Mouse (Mus musculus): ENCODE results near the gene Spats2. TPM values are rescaled to one million over a fixed set of nuclear protein-coding genes. Genes with fewer than 3 reads are reported as not detected.

Spats2 gene
- total RNA-seq, 2 experiments from 2014 or later = 34.4 to 36.4 TPM

GRCm38 (mm10) chr15:99213183-99213582, 87.5 kb downstream of the Spats2 start:
- intact Hi-C loops (cut with DNase I) = no loop called here
- no peak for DNase-seq (ENCODE audit: extremely low spot score in 1 of 2, low spot score in 2 of 2)

GRCm38 (mm10) chr15:99214941-99215340, 89.2 kb downstream of the Spats2 start:
- intact Hi-C loops (cut with DNase I) = no loop called here
- DNase-seq (ENCODE audit: extremely low spot score in 1 of 2, low spot score in 2 of 2) = no peak

GRCm38 (mm10) chr15:99215741-99216463, 90.2 kb downstream of the Spats2 start:
- intact Hi-C loops (cut with DNase I) = no loop called here

GRCm38 (mm10) chr15:99217630-99218029, 91.9 kb downstream of the Spats2 start:
- no peak for DNase-seq (ENCODE audit: extremely low spot score in 1 of 2, low spot score in 2 of 2)
- intact Hi-C loops (cut with DNase I) = no loop called here

More at GRCm38 (mm10) chr15:99215741-99216463, 90.2 kb downstream of the Spats2 start:
- DNase-seq (ENCODE audit: extremely low spot score in 1 of 2, low spot score in 2 of 2) = no peak

- intact Hi-C loops (cut with DNase I) = no loop called here
- no peak for DNase-seq (ENCODE audit: extremely low spot score in 1 of 2, low spot score in 2 of 2)
Measured at GRCm38 (mm10) chr15:99221315-99221952, 95.7 kb downstream of the Spats2 start.

- intact Hi-C loops (cut with DNase I) = no loop called here
- no peak for DNase-seq (ENCODE audit: extremely low spot score in 1 of 2, low spot score in 2 of 2)
Measured at GRCm38 (mm10) chr15:99222794-99223584, 97.3 kb downstream of the Spats2 start.

- intact Hi-C loops (cut with DNase I) = no loop called here
- DNase-seq (ENCODE audit: extremely low spot score in 1 of 2, low spot score in 2 of 2) = peak in 1 of 2 experiments; percentile 70
Measured at GRCm38 (mm10) chr15:99223585-99224207, 98.0 kb downstream of the Spats2 start.

GRCm38 (mm10) chr15:99224208-99224911, 98.6 kb downstream of the Spats2 start, which contains the start of gene Kcnh3:
Kcnh3 (plus strand) TSS chr15:99224861.
- intact Hi-C loops (cut with DNase I) = no loop called here
- peak; percentile 74 to 83 for DNase-seq (ENCODE audit: extremely low spot score in 1 of 2, low spot score in 2 of 2)

GRCm38 (mm10) chr15:99225081-99225810, 99.5 kb downstream of the Spats2 start:
- intact Hi-C loops (cut with DNase I) = no loop called here
- peak; percentile 56 to 71 for DNase-seq (ENCODE audit: extremely low spot score in 1 of 2, low spot score in 2 of 2)

GRCm38 (mm10) chr15:99226090-99226489, 100.4 kb downstream of the Spats2 start:
- no peak for DNase-seq (ENCODE audit: extremely low spot score in 1 of 2, low spot score in 2 of 2)
- intact Hi-C loops (cut with DNase I) = no loop called here

- intact Hi-C loops (cut with DNase I) = no loop called here
- DNase-seq (ENCODE audit: extremely low spot score in 1 of 2, low spot score in 2 of 2) = no peak
Measured at GRCm38 (mm10) chr15:99231998-99232397, 106.3 kb downstream of the Spats2 start.

- intact Hi-C loops (cut with DNase I) = no loop called here
- no peak for DNase-seq (ENCODE audit: extremely low spot score in 1 of 2, low spot score in 2 of 2)
Measured at GRCm38 (mm10) chr15:99233719-99234118, 108.0 kb downstream of the Spats2 start.

- intact Hi-C loops (cut with DNase I) = no loop called here
- DNase-seq (ENCODE audit: extremely low spot score in 1 of 2, low spot score in 2 of 2) = no peak
Measured at GRCm38 (mm10) chr15:99234326-99235010, 108.8 kb downstream of the Spats2 start.

GRCm38 (mm10) chr15:99238006-99238405, 112.3 kb downstream of the Spats2 start:
- no peak for DNase-seq (ENCODE audit: extremely low spot score in 1 of 2, low spot score in 2 of 2)
- intact Hi-C loops (cut with DNase I) = no loop called here

GRCm38 (mm10) chr15:99240129-99240528, 114.4 kb downstream of the Spats2 start:
- intact Hi-C loops (cut with DNase I) = no loop called here
- no peak for DNase-seq (ENCODE audit: extremely low spot score in 1 of 2, low spot score in 2 of 2)

GRCm38 (mm10) chr15:99241249-99241648, 115.5 kb downstream of the Spats2 start:
- DNase-seq (ENCODE audit: extremely low spot score in 1 of 2, low spot score in 2 of 2) = no peak
- intact Hi-C loops (cut with DNase I) = no loop called here

GRCm38 (mm10) chr15:99242045-99242444, 116.3 kb downstream of the Spats2 start:
- no peak for DNase-seq (ENCODE audit: extremely low spot score in 1 of 2, low spot score in 2 of 2)
- intact Hi-C loops (cut with DNase I) = no loop called here

Measured in left cerebral cortex, postnatal 10 days (tissue).